Mouse (Mus musculus): ENCODE measurements around the gene Adamts18. TPM values are rescaled to one million over a fixed set of nuclear protein-coding genes. Genes with fewer than 3 reads are reported as not detected.

The Adamts18 gene
- polyA plus RNA-seq, 1 experiment from 2014 or later = 4.1 TPM

DNA sequence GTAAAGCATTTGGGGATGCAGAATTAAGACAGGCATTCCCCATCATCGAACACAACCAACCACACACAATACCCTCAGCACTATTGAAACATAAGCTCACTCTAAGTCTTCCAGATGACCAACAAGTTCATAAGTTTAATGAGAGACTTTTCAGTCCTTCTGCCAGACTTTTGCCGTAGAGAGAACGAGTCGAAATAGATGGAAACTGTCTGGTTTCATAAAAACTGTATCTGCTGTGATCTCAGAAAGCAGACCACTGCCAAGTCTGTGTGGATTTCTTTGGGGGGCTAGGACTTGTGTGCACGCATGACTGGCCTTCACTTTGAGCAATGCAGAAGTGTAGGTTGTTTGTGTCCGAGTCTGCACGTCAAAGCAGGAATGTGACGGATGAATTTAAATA, 123.2 kb downstream of the Adamts18 start:
- ATAC-seq (ENCODE audit: low FRiP score, low read depth) = no peak
- peak overlapping the region; percentile 35; the same call in 1 of the 2 replicates for H3K4me2 ChIP-seq (replicated peaks)

DNA sequence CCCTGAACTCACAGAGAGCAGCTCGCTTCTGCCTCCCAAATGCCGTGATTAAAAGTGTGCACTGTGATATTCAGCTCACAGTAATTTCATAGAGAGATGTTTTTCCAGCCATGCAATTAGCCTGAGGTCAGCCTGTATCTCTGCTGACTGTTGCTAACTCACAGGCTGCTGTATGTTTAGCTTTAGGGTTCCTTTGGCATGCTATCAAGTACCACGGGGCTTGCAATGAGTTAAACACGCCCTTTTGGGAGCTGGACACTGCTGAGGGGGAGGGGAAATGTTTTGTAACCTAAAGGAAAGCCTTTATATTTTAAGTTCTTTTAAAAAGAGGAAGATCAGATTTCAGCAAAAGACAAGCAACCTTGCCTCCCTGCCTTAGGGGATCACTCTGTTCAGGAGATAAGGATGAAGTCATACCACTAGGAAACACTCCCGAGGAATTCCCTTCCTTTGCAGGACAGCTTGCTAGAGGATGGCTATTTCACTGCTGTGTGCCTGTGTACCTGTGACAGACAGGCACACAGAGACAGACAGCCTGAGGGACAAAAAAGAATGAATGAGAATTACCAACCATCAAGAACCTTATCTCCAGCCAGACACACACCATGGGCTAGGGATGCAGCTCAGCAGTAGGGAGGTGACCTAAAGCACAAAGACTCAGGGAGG, 124.5 kb downstream of the Adamts18 start:
- Histone ChIP-seq H3K27me3 (peaks cover 85% of the 10 kb centered on the region), H3K36me3 (no peaks in the 10 kb centered on the region), H3K4me1 (peaks cover 41% of the 10 kb centered on the region), H3K4me3 (no peak overlapping the region), H3K9me3 (no peaks in the 10 kb centered on the region), H3K9ac (no peak overlapping the region), H3K4me2 (replicated peaks) (no peak overlapping the region), H3K27ac (no peak overlapping the region)
- no peak for ATAC-seq (ENCODE audit: low FRiP score, low read depth)
- 48% methylated on average over 5 of the region's 5 CpGs for WGBS

More for the DNA sequence above, 123.2 kb downstream of the Adamts18 start:
- H3K27ac ChIP-seq = no peak overlapping the region
- H3K4me1 ChIP-seq = peaks cover 41% of the 10 kb centered on the region
- no peak overlapping the region for H3K4me3 ChIP-seq
- H3K36me3 ChIP-seq = no peaks in the 10 kb centered on the region
- no peak overlapping the region for H3K9ac ChIP-seq
- WGBS = 34% methylated on average over 8 of the region's 8 CpGs
- peaks cover 5% of the 10 kb centered on the region; the same call in 1 of the 2 replicates for H3K9me3 ChIP-seq
- H3K27me3 ChIP-seq = peaks cover 88% of the 10 kb centered on the region

DNA sequence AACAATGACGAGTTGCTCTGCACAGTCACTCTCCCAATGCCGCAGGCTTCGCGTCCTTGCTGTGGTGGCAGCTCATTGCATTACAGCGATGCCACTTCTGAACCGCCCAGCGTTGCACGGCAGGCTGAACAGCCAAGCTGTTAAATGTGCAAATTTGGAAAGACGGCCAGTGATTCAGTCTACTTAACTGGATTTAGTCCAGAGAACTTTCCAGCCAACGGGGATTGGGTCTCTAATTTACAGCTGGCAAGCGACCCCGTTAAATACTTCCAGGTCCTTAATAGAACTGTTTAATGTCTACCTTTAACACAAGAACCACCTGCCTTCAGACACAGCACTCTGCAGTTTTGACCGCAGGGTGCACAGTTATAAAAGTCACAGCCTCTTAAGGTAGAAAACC, 127.1 kb downstream of the Adamts18 start:
- no peak overlapping the region for H3K9ac ChIP-seq
- H3K27ac ChIP-seq = no peak overlapping the region
- peak overlapping the region; percentile 3; the same call in 1 of the 2 replicates for H3K4me2 ChIP-seq (replicated peaks)
- H3K9me3 ChIP-seq = no peaks in the 10 kb centered on the region
- H3K4me1 ChIP-seq = peaks cover 41% of the 10 kb centered on the region
- 18% methylated on average over 13 of the region's 13 CpGs for WGBS
- peak; percentile 78 for ATAC-seq (ENCODE audit: low FRiP score, low read depth)
- no peaks in the 10 kb centered on the region for H3K36me3 ChIP-seq
- H3K27me3 ChIP-seq = peaks cover 89% of the 10 kb centered on the region
- H3K4me3 ChIP-seq = no peak overlapping the region

DNA sequence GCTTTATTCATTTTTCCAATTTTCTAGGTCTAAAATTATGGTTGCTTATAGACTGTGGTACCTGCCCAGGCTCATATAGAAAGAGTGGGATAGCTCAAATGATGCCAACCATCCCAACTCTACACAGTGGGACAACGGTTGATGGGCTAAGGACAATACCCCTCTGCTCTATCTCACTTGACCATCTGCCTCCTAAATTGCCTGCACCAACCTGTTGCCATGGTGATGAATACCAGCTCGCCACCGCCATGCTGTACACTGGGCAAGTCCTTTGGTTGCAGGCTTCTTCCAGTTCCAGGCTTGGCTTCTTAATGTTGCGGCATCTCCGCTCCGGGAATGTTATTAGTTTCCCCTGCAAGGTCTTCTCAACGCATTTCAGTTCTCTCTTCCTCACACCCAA, 143.6 kb downstream of the Adamts18 start:
- H3K4me2 ChIP-seq (replicated peaks) = no peak overlapping the region
- 80% methylated on average over 7 of the region's 7 CpGs for WGBS
- no peaks in the 10 kb centered on the region for H3K36me3 ChIP-seq
- H3K27me3 ChIP-seq = peaks cover 82% of the 10 kb centered on the region
- no peaks in the 10 kb centered on the region for H3K9me3 ChIP-seq
- no peak overlapping the region for H3K27ac ChIP-seq
- H3K4me3 ChIP-seq = no peak overlapping the region
- H3K4me1 ChIP-seq = no peaks in the 10 kb centered on the region
- no peak overlapping the region for H3K9ac ChIP-seq
- no peak for ATAC-seq (ENCODE audit: low FRiP score, low read depth)

DNA sequence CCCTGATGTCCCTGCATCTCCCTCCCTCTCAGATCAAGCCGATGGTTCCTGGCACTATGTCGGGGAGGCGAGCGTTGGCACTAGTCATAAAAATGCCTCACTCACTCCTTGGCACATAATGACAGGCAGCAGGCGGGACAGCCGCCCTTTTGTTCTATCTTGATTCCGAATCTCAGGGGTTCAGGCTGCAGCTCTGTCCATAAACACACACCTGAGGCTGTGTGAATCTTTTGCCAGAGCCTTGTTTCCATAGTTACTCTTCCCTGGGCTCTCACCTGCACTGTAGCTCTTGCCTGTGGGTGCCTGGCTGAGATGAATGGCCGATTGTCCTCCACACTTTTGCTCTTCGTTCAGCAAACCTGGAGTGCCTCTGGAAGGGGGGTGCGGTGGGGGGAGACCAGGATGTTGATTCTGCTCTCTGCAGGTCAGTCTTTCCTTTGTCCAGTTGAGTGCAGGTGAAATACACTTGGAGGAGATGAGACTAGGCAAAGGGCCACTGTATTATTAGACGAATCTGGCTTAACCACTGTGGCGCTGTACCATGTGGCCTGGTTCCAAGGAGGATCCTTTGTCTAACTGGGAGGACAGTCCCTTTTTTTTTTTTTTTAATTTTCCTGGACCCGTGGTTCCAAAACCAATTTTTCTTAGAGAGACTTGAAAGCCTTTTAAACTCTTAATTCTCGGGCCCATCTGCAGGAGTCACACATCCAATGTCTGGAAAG, 156.8 kb downstream of the Adamts18 start:
- Histone ChIP-seq H3K9me3 (no peaks in the 10 kb centered on the region), H3K27ac (no peak overlapping the region), H3K36me3 (no peaks in the 10 kb centered on the region), H3K9ac (no peak overlapping the region), H3K4me3 (no peak overlapping the region), H3K4me1 (peaks cover 21% of the 10 kb centered on the region), H3K4me2 (replicated peaks) (peak overlapping the region; percentile 23; the same call in 1 of the 2 replicates), H3K27me3 (peaks cover 34% of the 10 kb centered on the region)
- WGBS = 41% methylated on average over 14 of the region's 14 CpGs
- ATAC-seq (ENCODE audit: low FRiP score, low read depth) = 0 out of 2 replicates have a peak, but pooled peaks have one; percentile 15

DNA sequence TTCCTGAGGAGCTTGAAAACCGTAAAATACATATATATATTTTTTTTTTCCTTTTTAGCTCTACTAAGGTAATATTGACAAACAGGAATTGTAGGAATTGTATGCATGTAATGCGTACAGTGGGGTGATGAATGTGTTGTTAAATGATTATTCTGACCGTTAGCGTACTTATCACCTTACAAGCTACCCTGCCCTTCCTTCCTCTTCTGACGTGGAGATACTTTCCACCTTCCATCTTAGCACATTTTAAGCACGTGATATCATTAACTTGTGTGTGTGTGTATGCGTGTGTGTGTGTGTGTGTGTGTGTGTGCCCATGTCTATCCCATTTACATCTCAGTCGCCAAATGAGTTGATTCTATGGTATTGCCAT, 160.0 kb downstream of the Adamts18 start:
- Histone ChIP-seq H3K27ac (no peak overlapping the region), H3K9ac (no peak overlapping the region), H3K4me3 (no peak overlapping the region), H3K27me3 (peaks cover 23% of the 10 kb centered on the region; the same call in 1 of the 2 replicates), H3K4me2 (replicated peaks) (no peak overlapping the region), H3K9me3 (no peaks in the 10 kb centered on the region), H3K36me3 (no peaks in the 10 kb centered on the region), H3K4me1 (peaks cover 21% of the 10 kb centered on the region)
- WGBS = 80% methylated on average over 8 of the region's 8 CpGs
- no peak for ATAC-seq (ENCODE audit: low FRiP score, low read depth)

DNA sequence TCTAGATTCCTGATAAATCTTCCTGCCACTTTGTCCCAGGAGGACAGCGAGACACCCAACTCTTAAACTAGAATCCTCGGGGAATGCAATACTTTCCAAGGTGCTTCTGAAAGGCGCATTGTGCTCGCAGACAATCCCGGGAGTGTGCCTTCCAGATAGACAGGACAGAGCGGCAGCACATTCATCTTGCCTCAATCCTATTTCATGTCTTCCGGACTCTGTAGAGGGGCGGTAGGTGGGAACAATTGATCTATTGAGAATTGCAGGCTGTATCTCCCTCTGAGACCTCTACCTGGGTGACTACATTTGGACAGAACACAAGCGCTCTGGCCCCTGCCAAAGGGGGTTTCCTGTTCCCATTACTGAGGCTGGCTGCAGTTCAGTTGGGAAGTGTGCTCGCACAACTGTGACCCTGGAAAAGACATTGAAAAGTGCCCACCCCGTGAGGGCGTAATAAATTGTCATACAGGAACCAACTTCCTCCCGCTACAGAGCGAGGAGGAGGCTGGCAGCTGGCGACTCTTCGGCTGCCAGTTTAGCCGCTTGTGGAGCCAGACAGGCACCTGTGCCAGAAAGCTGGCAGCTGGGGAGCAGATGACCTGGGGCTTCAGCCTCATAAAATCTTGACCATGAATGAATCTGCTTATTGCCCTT, 160.5 kb downstream of the Adamts18 start:
- H3K4me3 ChIP-seq = no peak overlapping the region
- H3K9ac ChIP-seq = no peak overlapping the region
- peaks cover 21% of the 10 kb centered on the region for H3K4me1 ChIP-seq
- H3K36me3 ChIP-seq = no peaks in the 10 kb centered on the region
- WGBS = 62% methylated on average over 17 of the region's 17 CpGs
- no peaks in the 10 kb centered on the region for H3K9me3 ChIP-seq
- H3K27me3 ChIP-seq = peaks cover 21% of the 10 kb centered on the region; the same call in 1 of the 2 replicates
- no peak overlapping the region for H3K27ac ChIP-seq
- no peak overlapping the region for H3K4me2 ChIP-seq (replicated peaks)
- ATAC-seq (ENCODE audit: low FRiP score, low read depth) = no peak

DNA sequence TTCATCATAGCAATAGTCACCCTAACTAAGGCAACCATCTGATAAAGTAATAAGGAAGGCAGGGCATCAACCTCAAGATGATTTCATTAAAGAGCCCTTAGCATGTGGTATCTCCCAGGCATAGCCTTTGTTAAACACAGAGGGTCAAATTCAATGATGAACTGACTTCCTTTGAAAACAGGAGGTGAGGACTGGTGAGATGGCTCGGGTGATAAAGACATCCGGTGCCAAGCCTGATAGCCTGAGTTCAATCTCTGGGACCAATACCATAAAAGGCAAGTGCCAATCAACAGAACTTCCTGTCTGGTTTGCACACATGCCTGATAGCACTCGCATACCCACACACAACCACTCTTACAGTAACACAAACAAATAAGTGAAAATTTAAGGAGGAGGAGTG, 169.2 kb downstream of the Adamts18 start:
- WGBS = 76% methylated on average over 3 of the region's 3 CpGs
- no peak for ATAC-seq (ENCODE audit: low FRiP score, low read depth)
- no peak overlapping the region for H3K4me2 ChIP-seq (replicated peaks)
- H3K4me3 ChIP-seq = no peak overlapping the region
- H3K4me1 ChIP-seq = no peaks in the 10 kb centered on the region
- no peak overlapping the region for H3K27ac ChIP-seq
- H3K9me3 ChIP-seq = no peaks in the 10 kb centered on the region
- no peak overlapping the region for H3K9ac ChIP-seq
- H3K27me3 ChIP-seq = peaks cover 22% of the 10 kb centered on the region; the same call in 1 of the 2 replicates
- no peaks in the 10 kb centered on the region for H3K36me3 ChIP-seq

DNA sequence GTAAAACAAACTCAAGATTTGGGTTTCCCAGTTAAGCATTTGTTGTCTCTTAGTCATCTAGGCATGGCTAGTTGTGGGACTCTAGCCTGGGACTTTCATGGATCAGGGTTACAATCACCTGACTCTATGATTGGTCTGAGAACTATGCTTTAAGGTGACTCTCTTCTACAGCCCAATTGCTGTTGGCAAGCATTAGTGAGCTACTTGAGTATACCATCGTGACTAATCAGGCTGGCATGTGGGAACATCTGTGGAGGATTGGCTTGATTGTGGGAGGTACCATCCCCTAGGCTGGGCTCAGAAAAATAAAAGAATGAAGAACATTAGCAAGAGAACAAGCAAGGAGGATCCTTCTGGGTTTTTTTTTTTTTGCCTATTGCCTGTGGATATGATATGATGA, 171.7 kb downstream of the Adamts18 start:
- no peak for ATAC-seq (ENCODE audit: low FRiP score, low read depth)
- H3K36me3 ChIP-seq = no peaks in the 10 kb centered on the region
- H3K9me3 ChIP-seq = no peaks in the 10 kb centered on the region
- no peak overlapping the region for H3K9ac ChIP-seq
- peaks cover 8% of the 10 kb centered on the region for H3K4me1 ChIP-seq
- no peak overlapping the region for H3K27ac ChIP-seq
- WGBS = 86% methylated on average over 1 of the region's 1 CpGs
- no peak overlapping the region for H3K4me3 ChIP-seq
- H3K4me2 ChIP-seq (replicated peaks) = no peak overlapping the region
- peaks cover 34% of the 10 kb centered on the region for H3K27me3 ChIP-seq

DNA sequence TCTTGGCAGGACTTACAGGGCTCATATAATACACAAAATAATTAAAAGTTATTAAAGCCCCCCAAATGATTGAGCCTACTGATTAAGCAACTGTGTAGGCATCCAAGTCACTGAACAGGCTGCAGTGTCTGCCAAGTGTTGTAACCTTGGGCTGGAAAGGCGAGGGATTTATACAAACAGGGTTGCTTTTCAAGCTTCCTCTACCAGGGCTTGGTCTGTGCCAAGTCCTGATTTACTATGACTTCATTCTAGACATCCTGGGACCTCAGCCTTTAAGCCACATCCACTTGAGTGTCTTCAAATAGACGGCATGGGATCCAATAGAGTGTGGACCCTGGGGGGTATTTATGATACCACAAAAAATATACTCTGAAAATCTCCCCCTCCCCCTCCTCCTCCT, 173.3 kb downstream of the Adamts18 start:
- WGBS = 73% methylated on average over 2 of the region's 2 CpGs
- H3K36me3 ChIP-seq = no peaks in the 10 kb centered on the region
- H3K9me3 ChIP-seq = no peaks in the 10 kb centered on the region
- H3K9ac ChIP-seq = no peak overlapping the region
- no peak overlapping the region for H3K27ac ChIP-seq
- peaks cover 8% of the 10 kb centered on the region for H3K4me1 ChIP-seq
- ATAC-seq (ENCODE audit: low FRiP score, low read depth) = no peak
- H3K4me2 ChIP-seq (replicated peaks) = no peak overlapping the region
- H3K4me3 ChIP-seq = no peak overlapping the region
- peaks cover 37% of the 10 kb centered on the region for H3K27me3 ChIP-seq

DNA sequence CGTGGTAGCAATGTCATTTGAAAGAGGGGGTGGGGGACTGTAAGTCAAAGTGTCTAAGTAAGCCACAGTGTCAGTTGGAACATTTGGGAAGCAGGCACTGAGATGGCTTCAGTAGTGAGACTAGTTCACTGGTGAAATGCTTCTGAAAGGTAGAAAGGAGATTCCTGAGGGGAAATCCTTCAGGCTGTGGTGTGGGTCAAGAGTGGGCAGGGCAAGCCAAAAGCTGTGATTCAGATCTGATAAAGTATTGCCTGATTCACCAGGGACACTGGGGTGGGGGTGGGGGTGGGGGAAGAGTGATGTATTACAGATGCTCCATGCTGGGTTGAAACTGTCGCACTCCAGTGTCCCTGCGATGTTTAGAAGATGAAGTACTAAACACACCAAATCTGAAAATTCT, 173.9 kb downstream of the Adamts18 start:
- ATAC-seq (ENCODE audit: low FRiP score, low read depth) = no peak
- no peaks in the 10 kb centered on the region for H3K9me3 ChIP-seq
- no peak overlapping the region for H3K4me3 ChIP-seq
- WGBS = 77% methylated on average over 3 of the region's 3 CpGs
- no peaks in the 10 kb centered on the region for H3K36me3 ChIP-seq
- peaks cover 44% of the 10 kb centered on the region for H3K27me3 ChIP-seq
- H3K27ac ChIP-seq = no peak overlapping the region
- H3K4me2 ChIP-seq (replicated peaks) = no peak overlapping the region
- peaks cover 8% of the 10 kb centered on the region for H3K4me1 ChIP-seq
- H3K9ac ChIP-seq = no peak overlapping the region

DNA sequence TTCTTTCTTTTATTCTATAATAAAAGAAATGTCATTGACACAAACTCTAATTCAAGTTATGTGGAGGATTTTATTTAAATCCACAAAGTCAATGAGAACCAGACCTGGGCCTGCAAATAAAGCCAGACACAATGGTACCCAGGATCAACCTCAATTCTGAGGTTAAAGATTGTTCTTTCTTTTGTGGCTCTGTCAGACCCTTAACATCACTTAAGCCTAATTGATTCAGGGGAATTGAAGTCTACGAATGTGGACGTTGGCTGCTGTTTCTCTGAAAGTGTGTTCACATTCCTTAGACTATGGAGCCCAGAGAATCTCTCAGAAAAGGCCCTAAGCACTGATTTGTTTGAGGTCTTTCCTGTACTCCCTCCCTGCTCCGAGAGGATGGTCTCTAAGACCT, 175.2 kb downstream of the Adamts18 start:
- H3K36me3 ChIP-seq = no peaks in the 10 kb centered on the region
- H3K27me3 ChIP-seq = peaks cover 43% of the 10 kb centered on the region
- 41% methylated on average over 3 of the region's 3 CpGs for WGBS
- no peak overlapping the region for H3K4me2 ChIP-seq (replicated peaks)
- no peak for ATAC-seq (ENCODE audit: low FRiP score, low read depth)
- H3K27ac ChIP-seq = no peak overlapping the region
- no peak overlapping the region for H3K9ac ChIP-seq
- peaks cover 8% of the 10 kb centered on the region for H3K4me1 ChIP-seq
- no peak overlapping the region for H3K4me3 ChIP-seq
- no peaks in the 10 kb centered on the region for H3K9me3 ChIP-seq

Data from limb, embryonic 13.5 days (tissue).